8 mouse cellular contexts compared by ENCODE assay signal in the genomic region with DNA sequence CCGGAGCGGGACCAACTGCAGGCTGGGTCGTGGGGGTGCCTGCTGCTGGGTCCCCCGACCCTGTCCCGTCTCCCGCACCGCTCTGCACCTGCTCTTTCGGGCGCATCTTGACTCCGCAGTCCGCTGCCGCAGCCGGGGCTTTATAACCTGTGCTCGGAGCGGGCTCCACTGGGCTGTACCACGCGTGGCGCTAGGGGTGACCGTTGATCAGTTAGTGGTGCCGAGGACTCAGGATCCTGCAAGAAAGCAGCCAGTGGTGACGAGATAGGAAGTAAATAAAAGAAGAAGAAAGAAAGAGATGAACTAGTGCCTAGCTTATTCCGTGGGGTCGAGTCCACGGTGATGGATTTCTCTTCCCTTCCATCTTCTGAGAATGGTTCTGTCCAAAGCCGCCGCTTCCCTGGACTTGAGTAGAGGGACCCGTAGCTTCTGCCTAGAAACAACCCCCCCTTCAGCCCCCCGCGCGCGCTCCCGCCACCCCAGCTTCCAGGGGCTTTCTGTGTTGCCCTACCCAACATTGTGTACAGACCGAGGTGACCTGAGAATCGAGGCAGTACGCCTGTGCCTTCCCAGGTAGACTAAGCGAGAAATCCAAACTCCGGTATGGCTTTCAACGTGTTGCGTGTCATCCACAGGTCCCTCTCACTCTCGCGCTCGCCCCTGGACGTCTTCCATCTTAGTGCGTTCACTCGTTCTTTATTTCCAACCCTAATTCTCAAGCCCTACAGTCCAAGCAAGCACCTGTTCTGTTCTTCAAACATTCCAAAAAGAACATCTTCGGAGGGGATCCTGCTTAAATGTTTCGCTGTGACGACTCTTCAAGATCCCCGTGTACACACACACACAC. TPM values are rescaled to one million over a fixed set of nuclear protein-coding genes. Genes with fewer than 3 reads are reported as not detected.
DNase-seq lines count a peak whose midpoint lies in the region; ATAC-seq and TF ChIP-seq lines count a peak whose summit lies in the region.

Gene Hap1 (minus strand): TSS at position 157 of the 847 bp plus-strand sequence.

- no peaks in the 10 kb centered on the region for H3K4me1 ChIP-seq in bone marrow, adult 2 months (ENCODE audit: control insufficient read depth, insufficient read depth, low read length)
- H3K4me1 ChIP-seq in embryonic fibroblast, embryonic 13.5 days (ENCODE audit: control insufficient read depth, insufficient read depth, low read length), result no peaks in the 10 kb centered on the region
- H3K4me1 ChIP-seq in heart, embryonic 15.5 days (replicated peaks), result peaks cover 16% of the 10 kb centered on the region
- peaks cover 17% of the 10 kb centered on the region for H3K4me1 ChIP-seq in liver, embryonic 13.5 days (replicated peaks)
- peaks cover 3% of the 10 kb centered on the region; the same call in 1 of the 2 replicates for H3K4me1 ChIP-seq in stomach, embryonic 14.5 days (ENCODE audit: control insufficient read depth, insufficient read depth, low read length)

- DNase-seq in CD4-positive, CD25-positive, alpha-beta regulatory T cell, adult 2 months (ENCODE audit: low read depth, low spot score), result peak; percentile 73
- DNase-seq in kidney, postnatal 10 days, result peak; percentile 84
- no peak for DNase-seq in liver, embryonic 13.5 days
- DNase-seq in naive thymus-derived CD4-positive, alpha-beta T cell, adult 2 months (ENCODE audit: low read depth), result peak; percentile 62

- H3K9me3 ChIP-seq in heart, embryonic 15.5 days (replicated peaks), result no peaks in the 10 kb centered on the region
- H3K9me3 ChIP-seq in liver, embryonic 13.5 days (replicated peaks), result no peaks in the 10 kb centered on the region
- no peaks in the 10 kb centered on the region for H3K9me3 ChIP-seq in stomach, embryonic 14.5 days (ENCODE audit: control insufficient read depth, low read depth, low read length)

- peak within 1 kb of the TSS; percentile 54 for H3K4me3 ChIP-seq in bone marrow, adult 2 months (replicated peaks; ENCODE audit: control insufficient read depth, low read depth, low read length)
- peak within 1 kb of the TSS; percentile 73 for H3K4me3 ChIP-seq in embryonic fibroblast, embryonic 13.5 days (ENCODE audit: insufficient read depth, low read length)
- peak within 1 kb of the TSS; percentile 69 for H3K4me3 ChIP-seq in heart, embryonic 15.5 days
- peak within 1 kb of the TSS; percentile 60 for H3K4me3 ChIP-seq in liver, embryonic 13.5 days (replicated peaks)
- peak within 1 kb of the TSS; percentile 64 for H3K4me3 ChIP-seq in stomach, embryonic 14.5 days (ENCODE audit: low read depth, low read length)

- peaks cover 58% of the 10 kb centered on the region for H3K27me3 ChIP-seq in heart, embryonic 15.5 days
- peaks cover 95% of the 10 kb centered on the region for H3K27me3 ChIP-seq in liver, embryonic 13.5 days
- peaks cover 10% of the 10 kb centered on the region; the same call in 1 of the 2 replicates for H3K27me3 ChIP-seq in stomach, embryonic 14.5 days (ENCODE audit: control insufficient read depth, insufficient read depth, low read length)

- peak; percentile 50 for ATAC-seq in heart, embryonic 15.5 days (replicated peaks; ENCODE audit: insufficient number of reproducible peaks, insufficient read depth, low FRiP score, low read depth)
- ATAC-seq in liver, embryonic 13.5 days (ENCODE audit: low read depth), result peak; percentile 19; the same call in 1 of the 2 replicates
- ATAC-seq in stomach, embryonic 14.5 days (ENCODE audit: insufficient number of reproducible peaks, insufficient read depth, low FRiP score, low read depth), result peak; percentile 30

- peak within 1 kb of the TSS; percentile 97 for H3K4me2 ChIP-seq in heart, embryonic 15.5 days
- H3K4me2 ChIP-seq in liver, embryonic 13.5 days, result peak within 1 kb of the TSS; percentile 81
- peak within 1 kb of the TSS; percentile 100 for H3K4me2 ChIP-seq in stomach, embryonic 14.5 days (replicated peaks; ENCODE audit: low read depth, low read length)

- H3K9ac ChIP-seq in heart, embryonic 15.5 days, result peak within 1 kb of the TSS; percentile 59
- peak within 1 kb of the TSS; percentile 29; the same call in 1 of the 2 replicates for H3K9ac ChIP-seq in liver, embryonic 13.5 days
- peak within 1 kb of the TSS; percentile 30; the same call in 1 of the 2 replicates for H3K9ac ChIP-seq in stomach, embryonic 14.5 days (replicated peaks; ENCODE audit: low read depth, low read length)

- H3K36me3 ChIP-seq in heart, embryonic 15.5 days, result no peaks in the 10 kb centered on the region
- H3K36me3 ChIP-seq in liver, embryonic 13.5 days, result no peaks in the 10 kb centered on the region
- H3K36me3 ChIP-seq in stomach, embryonic 14.5 days (ENCODE audit: control insufficient read depth, insufficient read depth, low read length), result no peaks in the 10 kb centered on the region

- H3K27ac ChIP-seq in bone marrow, adult 2 months (ENCODE audit: control insufficient read depth, insufficient read depth, low read depth, low read length, poor library complexity), result no peak within 1 kb of the TSS
- H3K27ac ChIP-seq in embryonic fibroblast, embryonic 13.5 days (ENCODE audit: insufficient read depth, low read length), result no peak within 1 kb of the TSS
- H3K27ac ChIP-seq in heart, embryonic 15.5 days, result no peak within 1 kb of the TSS
- no peak within 1 kb of the TSS for H3K27ac ChIP-seq in liver, embryonic 13.5 days
- no peak within 1 kb of the TSS for H3K27ac ChIP-seq in stomach, embryonic 14.5 days (ENCODE audit: low read length)

- 3% methylated on average over 49 of the region's 49 CpGs for WGBS in bone marrow, adult 2 months
- WGBS in heart, embryonic 15.5 days, result 2% methylated on average over 49 of the region's 49 CpGs
- 2% methylated on average over 49 of the region's 49 CpGs for WGBS in liver, embryonic 13.5 days (ENCODE audit: insufficient replicate concordance)
- WGBS in stomach, embryonic 14.5 days, result 1% methylated on average over 49 of the region's 49 CpGs

- no peak for TF ChIP-seq CTCF in bone marrow, adult 2 months (IDR thresholded peaks at IDR 0.05; ENCODE audit: control insufficient read depth, insufficient read depth, low read length)
- TF ChIP-seq CTCF in embryonic fibroblast, embryonic 13.5 days (IDR thresholded peaks at IDR 0.05; ENCODE audit: borderline replicate concordance, insufficient read depth, low read length), result no peak

- no peak for TF ChIP-seq POLR2A in bone marrow, adult 2 months (IDR thresholded peaks at IDR 0.05; ENCODE audit: borderline replicate concordance, control insufficient read depth, low read depth, low read length)
- no peak for TF ChIP-seq POLR2A in embryonic fibroblast, embryonic 13.5 days (IDR thresholded peaks at IDR 0.05; ENCODE audit: low read depth, low read length)

RNA-seq across cellular contexts. Expression of gene Hap1, which starts in this region (rescaled TPM):
- polyA plus RNA-seq in bone marrow, adult 2 months (2011; ENCODE audit: insufficient read depth, insufficient read length, low replicate concordance, missing spikeins), result 1.1 and 11.9 TPM in 2 replicates
- polyA plus RNA-seq in embryonic fibroblast, embryonic 13.5 days (2011; ENCODE audit: insufficient read length, low read depth, missing spikeins), result 0.17 and 0.77 TPM in 2 replicates
- 5.3 and 7.7 TPM in 2 replicates for polyA plus RNA-seq in heart, embryonic 15.5 days (2015; fragmentation: Nextera tagmentation; extraction: Ambion mirVana)
- 0.37 and 0.50 TPM in 2 replicates for polyA plus RNA-seq in liver, embryonic 13.5 days (2015; fragmentation: Nextera tagmentation; extraction: Ambion mirVana)
- 10.8 and 12.3 TPM in 2 replicates for polyA plus RNA-seq in stomach, embryonic 14.5 days (2014; fragmentation: Nextera tagmentation; extraction: Ambion mirVana)

Comparison
In these comparisons a context has a peak if more than half of its experiments do, and no peak if none do; other contexts are left out.
1. Peak in ATAC-seq, H3K4me3 ChIP-seq, H3K9ac ChIP-seq and H3K4me2 ChIP-seq in liver, embryonic 13.5 days; RNA of the gene not detected or under 1 TPM.